Mouse (Mus musculus): ENCODE measurements around the gene Cx3cr1.

GRCm38 (mm10) chr9:120043115-120043514, 26.6 kb downstream of the Cx3cr1 start:
- TF ChIP-seq POLR2A (IDR thresholded peaks at IDR 0.05; ENCODE audit: borderline replicate concordance, insufficient read depth, low read length): no peak
- no peak for TF ChIP-seq CTCF (IDR thresholded peaks at IDR 0.05; ENCODE audit: borderline replicate concordance, insufficient read depth, low read depth, low read length)
